Mouse (Mus musculus): ENCODE measurements around the gene B020011L13Rik.
"Not testable (repeated sequence)": the region's sequence is repeated elsewhere in the genome, so short reads cannot be mapped to it uniquely, and the experiment has no call there.

The B020011L13Rik gene

DNA sequence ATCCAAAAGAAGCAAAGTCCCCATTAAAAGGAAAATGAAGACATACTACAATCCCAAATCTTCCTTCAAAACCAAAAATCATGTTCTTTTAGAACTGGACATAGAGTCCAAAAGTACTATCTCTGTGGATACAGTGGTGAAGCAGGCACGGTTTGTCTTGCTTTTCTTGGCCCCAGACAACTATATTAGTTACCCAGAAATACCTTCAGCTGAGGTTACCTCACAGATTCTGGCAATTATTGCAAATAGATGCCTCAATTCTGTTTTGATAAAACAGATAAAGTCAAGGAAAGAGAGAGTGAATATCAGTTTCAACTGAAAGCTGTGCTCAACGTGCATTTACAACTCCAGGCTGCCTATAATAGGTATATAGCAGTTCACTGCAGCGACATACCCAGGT, at the start of gene B020011L13Rik:
Gene B020011L13Rik, plus strand, starts transcription at position 301 of the 400 bp plus-strand sequence.
- in situ Hi-C loops (cut with MboI, MseI), result not testable (repeated sequence)

DNA sequence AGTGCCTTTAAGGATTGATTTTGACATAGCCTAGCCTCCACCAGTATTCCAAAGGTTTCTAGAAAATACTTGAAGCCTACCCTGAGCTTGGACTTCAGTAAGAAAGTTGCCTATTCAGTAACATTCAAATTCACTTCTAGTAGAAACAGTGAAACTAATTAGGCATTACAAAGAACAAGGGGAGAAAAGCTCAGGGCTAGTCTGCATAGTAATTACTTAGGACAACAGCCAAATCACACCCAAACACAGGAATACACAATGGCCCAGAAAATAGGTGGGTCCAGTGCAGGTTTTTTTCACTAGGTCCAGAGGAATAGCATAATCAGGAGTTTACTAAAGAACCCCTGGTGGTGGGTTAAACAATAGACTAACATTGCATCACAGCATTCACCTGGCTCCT, 35.3 kb downstream of the B020011L13Rik start:
- in situ Hi-C loops (cut with MboI, MseI), result not testable (repeated sequence)

GRCm38 (mm10) chr1:117829781-117830180, 48.8 kb downstream of the B020011L13Rik start, which contains the start of gene Gm28360:
Gene Gm28360 (plus strand): TSS chr1:117830081.
- in situ Hi-C loops (cut with MboI, MseI), result loop anchor here (5.0 kb wide), 1 partner anchor 198 kb away; no protein-coding TSS in a partner anchor

- in situ Hi-C loops (cut with MboI, MseI), result not testable (repeated sequence)
Measured at GRCm38 (mm10) chr1:117851718-117852117, 70.8 kb downstream of the B020011L13Rik start.
